Mouse (Mus musculus): ENCODE results near the gene Ivl.

DNA sequence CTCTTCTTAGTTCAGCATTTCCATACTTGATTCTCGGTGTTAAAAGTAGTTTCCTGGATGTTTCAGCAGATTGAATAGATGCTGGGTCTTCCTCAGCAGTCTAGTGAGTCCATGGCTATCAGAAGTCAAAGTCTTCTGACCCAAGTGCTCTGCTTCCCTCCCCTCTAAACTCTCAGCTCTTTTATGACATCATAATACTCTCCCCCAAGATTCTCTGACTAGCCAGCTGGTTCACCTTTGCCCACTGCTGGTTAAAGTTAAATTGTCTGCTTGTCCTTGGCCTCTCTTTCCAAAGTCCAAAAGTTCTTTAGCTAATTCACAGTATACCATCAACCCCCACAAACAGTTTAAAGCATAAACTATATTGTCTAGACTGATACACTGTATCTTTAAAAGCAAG is 15.3 kb upstream of the Ivl start, which contains the start of gene Smcp:
- TF ChIP-seq POLR2A (IDR thresholded peaks at IDR 0.05; ENCODE audit: borderline replicate concordance, insufficient read depth, low read length): no peak
- no peak for TF ChIP-seq CTCF (IDR thresholded peaks at IDR 0.05; ENCODE audit: borderline replicate concordance, insufficient read depth, low read depth, low read length)
